Mouse (Mus musculus) adipose tissue, adult 10 weeks (tissue): ENCODE measurements around the gene Gp2. TPM values are rescaled to one million over a fixed set of nuclear protein-coding genes. Genes with fewer than 3 reads are reported as not detected.

Experiments used
- polyA plus RNA-seq: library from polyadenylated mRNA; stranded (reverse); fragments of 350-450 nt; fragmentation: Illumina TruSeq; extraction: RNeasy Lipid Tissue Mini Kit (QIAGEN cat#74804); gene quantifications from one replicate; pipeline ENCODE4 v1.2.3, GENCODE M21; 2014; ENCODE audit warnings: low read depth, low replicate concordance

Gp2 gene
- polyA plus RNA-seq = not detected

DNA sequence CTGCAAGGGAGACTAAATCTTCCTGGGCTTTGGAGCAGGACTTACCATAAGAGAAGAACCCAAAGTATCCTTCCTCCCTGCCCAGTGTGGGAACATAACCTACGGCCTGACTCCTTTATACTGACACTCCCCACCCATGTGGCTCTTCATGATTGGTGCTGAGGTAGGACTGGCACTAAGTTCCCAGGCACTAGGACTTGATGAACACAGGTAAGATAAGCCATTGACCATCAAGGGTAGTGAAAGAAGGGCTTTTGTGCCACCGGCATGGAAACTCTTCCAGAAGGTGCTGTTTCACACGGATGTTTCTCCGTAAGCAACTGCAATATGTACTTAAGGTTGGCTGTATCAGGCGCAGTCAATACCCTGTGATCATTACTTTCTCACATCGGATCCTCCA, at the start of gene Gp2:
Gp2 (minus strand) TSS at position 101 of the 400 bp plus-strand sequence.

DNA sequence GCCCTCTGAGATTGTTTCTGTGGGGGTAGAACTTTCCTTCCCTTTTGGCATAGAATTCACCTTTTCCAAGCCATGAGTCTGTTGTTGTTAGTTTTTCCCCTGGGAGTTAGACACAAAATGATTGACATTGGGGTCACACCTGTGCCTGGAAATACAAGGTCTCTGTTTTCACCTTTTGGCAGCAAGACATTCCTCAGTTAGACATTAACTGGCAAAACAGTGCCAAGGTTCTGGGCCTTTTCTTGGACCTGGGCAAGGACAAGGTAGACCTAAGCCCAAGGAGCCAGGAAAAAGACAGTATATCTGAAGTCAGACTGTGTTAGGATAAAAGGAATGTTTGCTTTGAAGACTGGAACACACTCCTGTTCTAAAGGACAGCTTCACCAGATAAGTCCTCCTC, 20.2 kb upstream of the Gp2 start, which contains the start of gene Umod:
Umod (minus strand) TSS at position 27 of the 400 bp plus-strand sequence.

Other genes starting within 250 kb of the Gp2 start
- 0.63 TPM for gene Umod, start 20.0 kb upstream of the Gp2 start, polyA plus RNA-seq
- 6.4 TPM for gene Acsm5, start 60.2 kb upstream of the Gp2 start, polyA plus RNA-seq
- 2.5 TPM for gene Pdilt, start 64.2 kb upstream of the Gp2 start, polyA plus RNA-seq
- gene Acsm2, start 95.1 kb upstream of the Gp2 start, polyA plus RNA-seq = not detected
- not detected for gene Acsm1, start 147.7 kb upstream of the Gp2 start, polyA plus RNA-seq
- gene Acsm4, start 230.7 kb upstream of the Gp2 start, polyA plus RNA-seq = not detected